Mouse (Mus musculus) heart, adult 2 months (tissue): ENCODE results near the gene Tmed8.

ENCODE experiments used
- CTCF ChIP-seq: fragments of 200-600 bp; IDR thresholded peaks from 2 replicates; pipeline ENCODE4 v1.8.1; 2022; ENCODE audit warnings: antibody characterized with exemption, mild to moderate bottlenecking, moderate library complexity
- EP300 ChIP-seq: fragments of 200-500 bp; IDR thresholded peaks from 2 replicates; pipeline ENCODE4 v1.6.1; 2011; ENCODE audit warnings: low read depth, low read length, control low read depth; ENCODE audit not compliant: insufficient read depth

- TF ChIP-seq CTCF = no peak
- TF ChIP-seq EP300 = no peak
Measured at GRCm38 (mm10) chr12:87199973-87200586, at the start of gene Tmed8.
